Mouse (Mus musculus) midbrain, postnatal 0 days (tissue): ENCODE results near the gene Gal3st1. TPM values are rescaled to one million over a fixed set of nuclear protein-coding genes. Genes with fewer than 3 reads are reported as not detected.

Experiments used
- ATAC-seq: fragments of 200-750 bp; cut with Nextera tagmentation; 2 replicates; pipeline ENCODE4 v1.8.0; 2017; ENCODE audit warnings: moderate number of reproducible peaks, mild to moderate bottlenecking, moderate TSS enrichment, moderate library complexity; ENCODE audit not compliant: low FRiP score
- DNase-seq: peaks from one replicate; pipeline ENCODE4 v3.0.0-alpha.2; 2015; ENCODE audit warnings: low spot score
- H3K27ac ChIP-seq: fragments of 300-500 bp; sonication (generic); 2 replicates; pipeline ENCODE4 v1.5.1; 2014; ENCODE audit warnings: low read depth, mild to moderate bottlenecking, low read length, mixed read lengths
- H3K27me3 ChIP-seq: fragments of 300-500 bp; sonication (generic); 2 replicates; pipeline ENCODE4 v1.6.1; 2014; ENCODE audit warnings: low read length, control low read depth, mixed read lengths; ENCODE audit not compliant: insufficient read depth
- H3K36me3 ChIP-seq: fragments of 300-500 bp; sonication (generic); 2 replicates; pipeline ENCODE4 v1.6.1; 2014; ENCODE audit warnings: low read length, control low read depth, mixed read lengths; ENCODE audit not compliant: insufficient read depth
- H3K4me1 ChIP-seq: fragments of 300-500 bp; sonication (generic); 2 replicates; pipeline ENCODE4 v1.6.1; 2014; ENCODE audit warnings: mild to moderate bottlenecking, control low read depth, antibody characterized with exemption, low read length, mixed read lengths; ENCODE audit not compliant: insufficient read depth
- H3K4me2 ChIP-seq: fragments of 300-500 bp; sonication (generic); 2 replicates; pipeline ENCODE4 v1.6.1; 2014; ENCODE audit warnings: low read depth, mild to moderate bottlenecking, low read length, mixed read lengths; ENCODE audit not compliant: poor library complexity, severe bottlenecking
- H3K4me3 ChIP-seq: fragments of 300-500 bp; sonication (generic); 2 replicates; pipeline ENCODE4 v1.5.1; 2014; ENCODE audit warnings: low read depth, mild to moderate bottlenecking, low read length, moderate library complexity
- H3K9ac ChIP-seq: fragments of 300-500 bp; sonication (generic); replicated peaks from 2 replicates; pipeline ENCODE4 v1.6.1; 2014; ENCODE audit warnings: mild to moderate bottlenecking, low read length, moderate library complexity, mixed read lengths; ENCODE audit not compliant: poor library complexity, severe bottlenecking
- H3K9me3 ChIP-seq: fragments of 300-500 bp; sonication (generic); 2 replicates; pipeline ENCODE4 v1.6.1; 2016; ENCODE audit warnings: low read length, control low read depth
- CTCF ChIP-seq: IDR thresholded peaks from 2 replicates; pipeline ENCODE4 v1.5.1; 2016; ENCODE audit warnings: antibody characterized with exemption, mild to moderate bottlenecking
- WGBS: fragments of 180-500 bp; shearing (Covaris S2); extraction: QIAGEN DNeasy Blood & Tissue Kit; methylation state at CpG from one replicate; pipeline ENCODE4 v1.1.7; 2014; 5-methylcytosine and 5-hydroxymethylcytosine counted together
- polyA plus RNA-seq: library from polyadenylated mRNA; unstranded; fragments of >200 nt; fragmentation: Nextera tagmentation; extraction: Ambion mirVana; gene quantifications from 2 replicates; pipeline ENCODE4 v1.2.1, GENCODE M21; 2015
- total RNA-seq: library from RNA; depleted of rRNA; stranded (reverse); fragments of >200 nt; gene quantifications from 2 replicates; pipeline ENCODE4 v1.2.3, GENCODE M21; 2014; rRNA removed

The Gal3st1 gene
- total and polyA plus RNA-seq, 2 experiments from 2014 or later = 12.7 to 17.0 TPM

GRCm38 (mm10) chr11:4041123-4041625 is 57.7 kb downstream of the Gal3st1 start:
- no peak for ATAC-seq
- 78% methylated on average over 6 of the region's 6 CpGs for WGBS
- DNase-seq = no peak
- Histone ChIP-seq H3K4me3 (no peak overlapping the region), H3K27ac (no peak overlapping the region), H3K4me2 (no peak overlapping the region), H3K9ac (no peak overlapping the region), H3K4me1 (no peaks in the 10 kb centered on the region), H3K36me3 (no peaks in the 10 kb centered on the region), H3K9me3 (no peaks in the 10 kb centered on the region), H3K27me3 (no peaks in the 10 kb centered on the region)
- TF ChIP-seq CTCF = no peak

- Histone ChIP-seq H3K27ac (no peak overlapping the region), H3K4me3 (no peak overlapping the region), H3K4me2 (no peak overlapping the region), H3K9ac (no peak overlapping the region), H3K9me3 (no peaks in the 10 kb centered on the region), H3K4me1 (no peaks in the 10 kb centered on the region), H3K27me3 (no peaks in the 10 kb centered on the region), H3K36me3 (no peaks in the 10 kb centered on the region)
- DNase-seq (no peak), ATAC-seq (no peak)
- TF ChIP-seq CTCF = no peak
- WGBS = 94% methylated on average over 7 of the region's 7 CpGs
Observed at GRCm38 (mm10) chr11:4043081-4043480, 59.6 kb downstream of the Gal3st1 start.

- H3K4me1 ChIP-seq = no peaks in the 10 kb centered on the region
- no peaks in the 10 kb centered on the region for H3K36me3 ChIP-seq
- H3K4me2 ChIP-seq = no peak overlapping the region
- ATAC-seq (no peak), DNase-seq (no peak)
- no peaks in the 10 kb centered on the region for H3K9me3 ChIP-seq
- no peak overlapping the region for H3K9ac ChIP-seq
- 81% methylated on average over 5 of the region's 5 CpGs for WGBS
- no peak overlapping the region for H3K4me3 ChIP-seq
- TF ChIP-seq CTCF = no peak
- no peaks in the 10 kb centered on the region for H3K27me3 ChIP-seq
- H3K27ac ChIP-seq = no peak overlapping the region
Observed at GRCm38 (mm10) chr11:4046526-4046925, 63.1 kb downstream of the Gal3st1 start.

GRCm38 (mm10) chr11:4047766-4048165 is 64.3 kb downstream of the Gal3st1 start:
- Histone ChIP-seq H3K27me3 (no peaks in the 10 kb centered on the region), H3K9ac (no peak overlapping the region), H3K9me3 (no peaks in the 10 kb centered on the region), H3K4me3 (no peak overlapping the region), H3K36me3 (no peaks in the 10 kb centered on the region), H3K27ac (no peak overlapping the region), H3K4me2 (no peak overlapping the region), H3K4me1 (no peaks in the 10 kb centered on the region)
- no peak for TF ChIP-seq CTCF
- DNase-seq (no peak), ATAC-seq (no peak)
- WGBS = 93% methylated on average over 2 of the region's 2 CpGs

- DNase-seq (no peak), ATAC-seq (no peak)
- Histone ChIP-seq H3K36me3 (no peaks in the 10 kb centered on the region), H3K9ac (no peak overlapping the region), H3K4me2 (no peak overlapping the region), H3K4me3 (no peak overlapping the region), H3K27ac (no peak overlapping the region), H3K9me3 (no peaks in the 10 kb centered on the region), H3K27me3 (no peaks in the 10 kb centered on the region), H3K4me1 (no peaks in the 10 kb centered on the region)
- no peak for TF ChIP-seq CTCF
- 87% methylated on average over 6 of the region's 6 CpGs for WGBS
Observed at GRCm38 (mm10) chr11:4048438-4048837, 65.0 kb downstream of the Gal3st1 start.

Other genes with a start within 250 kb of the Gal3st1 start
- gene Osbp2, start 119.7 kb upstream of the Gal3st1 start, total RNA-seq = 67.2 and 96.0 TPM in 2 replicates
- gene Osbp2, start 119.7 kb upstream of the Gal3st1 start, polyA plus RNA-seq = 51.8 and 52.5 TPM in 2 replicates
- 0.49 and 0.61 TPM in 2 replicates for gene 4921536K21Rik, start 88.5 kb upstream of the Gal3st1 start, total RNA-seq
- 0.28 and 0.41 TPM in 2 replicates for gene 4921536K21Rik, start 88.5 kb upstream of the Gal3st1 start, polyA plus RNA-seq
- 20.7 and 23.7 TPM in 2 replicates for gene Dusp18, start 88.4 kb upstream of the Gal3st1 start, total RNA-seq
- gene Dusp18, start 88.4 kb upstream of the Gal3st1 start, polyA plus RNA-seq = 20.5 and 24.1 TPM in 2 replicates
- gene Slc35e4, start 69.0 kb upstream of the Gal3st1 start, total RNA-seq = 48.2 and 56.5 TPM in 2 replicates
- gene Slc35e4, start 69.0 kb upstream of the Gal3st1 start, polyA plus RNA-seq = 27.3 and 27.4 TPM in 2 replicates
- gene Tcn2, start 51.5 kb upstream of the Gal3st1 start, total RNA-seq = 20.9 and 28.8 TPM in 2 replicates
- 22.0 and 27.0 TPM in 2 replicates for gene Tcn2, start 51.5 kb upstream of the Gal3st1 start, polyA plus RNA-seq
- 36.1 and 37.7 TPM in 2 replicates for gene Pes1, start 19.7 kb upstream of the Gal3st1 start, total RNA-seq
- 49.0 TPM in 2 replicates for gene Pes1, start 19.7 kb upstream of the Gal3st1 start, polyA plus RNA-seq
- 0.16 TPM in 1 of 2 replicates, not detected in the other for gene 4930556J24Rik, start 6.9 kb upstream of the Gal3st1 start, total RNA-seq
- 0.26 TPM in 1 of 2 replicates, not detected in the other for gene 4930556J24Rik, start 6.9 kb upstream of the Gal3st1 start, polyA plus RNA-seq
- not detected in 2 replicates for gene Sec14l4, start 47.8 kb downstream of the Gal3st1 start, total RNA-seq
- gene Sec14l4, start 47.8 kb downstream of the Gal3st1 start, polyA plus RNA-seq = 0.05 TPM in 1 of 2 replicates, not detected in the other
- 1.5 and 1.8 TPM in 2 replicates for gene Sec14l3, start 81.2 kb downstream of the Gal3st1 start, total RNA-seq
- 4.3 and 5.1 TPM in 2 replicates for gene Sec14l3, start 81.2 kb downstream of the Gal3st1 start, polyA plus RNA-seq
- gene Mtfp1, start 111.8 kb downstream of the Gal3st1 start, total RNA-seq = 13.5 and 17.7 TPM in 2 replicates
- gene Mtfp1, start 111.8 kb downstream of the Gal3st1 start, polyA plus RNA-seq = 15.4 and 19.6 TPM in 2 replicates
- 8.2 and 13.2 TPM in 2 replicates for gene Sec14l2, start 139.8 kb downstream of the Gal3st1 start, total RNA-seq
- 5.5 and 6.9 TPM in 2 replicates for gene Sec14l2, start 139.8 kb downstream of the Gal3st1 start, polyA plus RNA-seq
- gene Rnf215, start 151.6 kb downstream of the Gal3st1 start, total RNA-seq = 93.8 and 112 TPM in 2 replicates
- 49.2 and 52.9 TPM in 2 replicates for gene Rnf215, start 151.6 kb downstream of the Gal3st1 start, polyA plus RNA-seq
- 22.0 and 23.3 TPM in 2 replicates for gene Ccdc157, start 176.7 kb downstream of the Gal3st1 start, total RNA-seq
- gene Ccdc157, start 176.7 kb downstream of the Gal3st1 start, polyA plus RNA-seq = 9.0 and 10.7 TPM in 2 replicates
- gene Sf3a1, start 176.7 kb downstream of the Gal3st1 start, total RNA-seq = 46.0 and 49.6 TPM in 2 replicates
- 34.2 and 37.3 TPM in 2 replicates for gene Sf3a1, start 176.7 kb downstream of the Gal3st1 start, polyA plus RNA-seq
- gene Tbc1d10a, start 203.2 kb downstream of the Gal3st1 start, total RNA-seq = 41.9 and 48.4 TPM in 2 replicates
- gene Tbc1d10a, start 203.2 kb downstream of the Gal3st1 start, polyA plus RNA-seq = 31.9 and 36.2 TPM in 2 replicates
- 9.7 and 10.6 TPM in 2 replicates for gene Castor1, start 234.6 kb downstream of the Gal3st1 start, total RNA-seq
- gene Castor1, start 234.6 kb downstream of the Gal3st1 start, polyA plus RNA-seq = 4.9 and 7.5 TPM in 2 replicates